Mouse (Mus musculus): Measurements from ENCODE around the gene BC107364. TPM values are rescaled to one million over a fixed set of nuclear protein-coding genes. Genes with fewer than 3 reads are reported as not detected.
"Not testable (repeated sequence)": the region's sequence is repeated elsewhere in the genome, so short reads cannot be mapped to it uniquely, and the experiment has no call there.

The BC107364 gene
- total and polyA plus RNA-seq, 3 experiments = 0.17 TPM; not detected in 2

DNA sequence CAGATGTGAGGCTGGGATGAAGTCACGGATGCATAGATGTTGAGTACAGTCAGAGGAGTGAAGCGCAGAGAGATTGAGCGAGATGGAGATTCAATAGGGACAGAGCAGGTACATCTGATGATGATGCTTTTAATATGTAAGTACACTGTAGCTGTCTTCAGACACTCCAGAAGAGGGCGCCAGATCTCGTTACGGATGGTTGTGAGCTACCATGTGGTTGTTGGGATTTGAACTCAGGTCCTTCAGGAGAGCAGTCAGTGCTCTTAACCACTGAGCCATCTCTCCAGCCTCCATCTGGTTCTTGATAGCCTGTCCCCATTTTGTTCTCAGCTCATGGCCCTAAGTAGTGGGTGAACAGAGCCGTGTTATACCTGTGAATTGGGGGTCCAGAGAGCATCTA, 30.9 kb upstream of the BC107364 start:
- H3K27me3 ChIP-seq (ENCODE audit: control insufficient read depth in 1 of 2, insufficient read depth in 2 of 2, low read length in 2 of 2) = not testable (repeated sequence)

GRCm38 (mm10) chr3:96482451-96482850, 30.3 kb upstream of the BC107364 start:
- Histone ChIP-seq H3K4me1 (ENCODE audit: control insufficient read depth in 1 of 2, insufficient read depth in 2 of 2, low read length in 2 of 2) (peaks cover 0 to 17% of the 10 kb centered on the region in 2 experiments), H3K27ac (ENCODE audit: control insufficient read depth, low read depth, low read length) (no peak overlapping the region), H3K79me2 (ENCODE audit: control insufficient read depth, insufficient read depth, low read length, poor library complexity) (no peaks in the 10 kb centered on the region), H3K9me3 (replicated peaks; ENCODE audit: insufficient read depth, low read length) (no peaks in the 10 kb centered on the region), H3K9ac (ENCODE audit: control insufficient read depth, low read depth, low read length, poor library complexity, severe bottlenecking) (no peak overlapping the region), H3K36me3 (ENCODE audit: control insufficient read depth in 1 of 2, insufficient read depth in 2 of 2, low read length in 2 of 2) (peaks cover 0 to 17% of the 10 kb centered on the region in 2 experiments; a peak in 2 of 4 replicates), H3K4me3 (ENCODE audit: control insufficient read depth in 1 of 2, insufficient read depth in 1 of 2, low read depth in 2 of 2, low read length in 2 of 2) (no peak overlapping the region), H3K27me3 (ENCODE audit: control insufficient read depth in 1 of 2, insufficient read depth in 2 of 2, low read length in 2 of 2) (no peaks in the 10 kb centered on the region)
- DNase-seq (ENCODE audit: low read depth, low spot score) = no peak
- no peak for TF ChIP-seq TBP (IDR thresholded peaks at IDR 0.05; ENCODE audit: low read depth, low read length)
- TF ChIP-seq ZNF384 (IDR thresholded peaks at IDR 0.05; ENCODE audit: low read depth, low read length) = no peak
- no peak for TF ChIP-seq SMC3 (IDR thresholded peaks at IDR 0.05; ENCODE audit: low read depth, low read length)
- TF ChIP-seq ZMIZ1 (IDR thresholded peaks at IDR 0.05; ENCODE audit: low read depth, low read length) = 0 out of 2 replicates have a peak, but pooled peaks have one; percentile 5
- TF ChIP-seq E2F4 (IDR thresholded peaks at IDR 0.05; ENCODE audit: borderline replicate concordance, low read depth, low read length) = no peak

More for the DNA sequence above, 30.9 kb upstream of the BC107364 start:
- TF ChIP-seq BHLHE40 (IDR thresholded peaks at IDR 0.05; ENCODE audit: borderline replicate concordance, low read depth, low read length) (0 out of 2 replicates have a peak, but pooled peaks have one; percentile 20), SIN3A (IDR thresholded peaks at IDR 0.05; ENCODE audit: low read length) (peak; percentile 52; the same call in 1 of the 2 replicates), SMC3 (IDR thresholded peaks at IDR 0.05; ENCODE audit: low read depth, low read length) (peak; percentile 38; the same call in 1 of the 2 replicates), HCFC1 (IDR thresholded peaks at IDR 0.05; ENCODE audit: low read depth, low read length) (peak; percentile 28; the same call in 1 of the 2 replicates), RCOR1 (IDR thresholded peaks at IDR 0.05; ENCODE audit: low read depth, low read length) (0 out of 2 replicates have a peak, but pooled peaks have one; percentile 19), MYC (IDR thresholded peaks at IDR 0.05; ENCODE audit: low read depth, low read length) (peak; percentile 76), MXI1 (IDR thresholded peaks at IDR 0.05; ENCODE audit: low read depth, low read length) (0 out of 2 replicates have a peak, but pooled peaks have one; percentile 30), ZKSCAN1 (IDR thresholded peaks at IDR 0.05; ENCODE audit: low read depth, low read length) (0 out of 2 replicates have a peak, but pooled peaks have one; percentile 13), CTCF (IDR thresholded peaks at IDR 0.05 in 2 of 3, conservative IDR thresholded peaks at IDR 0.05 in 1 of 3; ENCODE audit: control insufficient read depth in 1 of 3, insufficient read depth in 1 of 3, low read depth in 2 of 3, low read length in 3 of 3, poor library complexity in 1 of 3, severe bottlenecking in 1 of 3) (peak; percentile 39 to 88 (median 61)), POLR2AphosphoS2 (IDR thresholded peaks at IDR 0.05; ENCODE audit: low read length) (peak; percentile 40; the same call in 1 of the 2 replicates), ZC3H11A (IDR thresholded peaks at IDR 0.05; ENCODE audit: low read depth, low read length) (peak; percentile 32), MAFK (IDR thresholded peaks at IDR 0.05; ENCODE audit: borderline replicate concordance, low read depth, low read length) (peak; percentile 42; the same call in 1 of the 2 replicates), TBP (IDR thresholded peaks at IDR 0.05; ENCODE audit: low read depth, low read length) (peak; percentile 94), TCF12 (IDR thresholded peaks at IDR 0.05; ENCODE audit: low read depth, low read length) (0 out of 2 replicates have a peak, but pooled peaks have one; percentile 35), MAX (IDR thresholded peaks at IDR 0.05; ENCODE audit: low read length) (0 out of 2 replicates have a peak, but pooled peaks have one; percentile 27), CHD1 (IDR thresholded peaks at IDR 0.05; ENCODE audit: low read depth, low read length) (0 out of 2 replicates have a peak, but pooled peaks have one; percentile 57), RAD21 (IDR thresholded peaks at IDR 0.05; ENCODE audit: low read depth, low read length) (peak; percentile 18), JUND (IDR thresholded peaks at IDR 0.05; ENCODE audit: low read depth, low read length) (0 out of 2 replicates have a peak, but pooled peaks have one; percentile 37), USF1 (IDR thresholded peaks at IDR 0.05; ENCODE audit: low read depth, low read length) (0 out of 2 replicates have a peak, but pooled peaks have one; percentile 12)
- DNase-seq (ENCODE audit: low read depth, low spot score) = peak; percentile 65
- not testable (repeated sequence) for H3K27ac ChIP-seq (ENCODE audit: control insufficient read depth, low read depth, low read length); H3K79me2 ChIP-seq (ENCODE audit: control insufficient read depth, insufficient read depth, low read length, poor library complexity); H3K4me3 ChIP-seq (ENCODE audit: control insufficient read depth in 1 of 2, insufficient read depth in 1 of 2, low read depth in 2 of 2, low read length in 2 of 2); H3K9ac ChIP-seq (ENCODE audit: control insufficient read depth, low read depth, low read length, poor library complexity, severe bottlenecking); H3K9me3 ChIP-seq (replicated peaks; ENCODE audit: insufficient read depth, low read length)
- Histone ChIP-seq H3K4me1 (ENCODE audit: control insufficient read depth in 1 of 2, insufficient read depth in 2 of 2, low read length in 2 of 2) (peaks cover 0 to 11% of the 10 kb centered on the region in 2 experiments; a peak in 3 of 4 replicates), H3K36me3 (ENCODE audit: control insufficient read depth in 1 of 2, insufficient read depth in 2 of 2, low read length in 2 of 2) (peaks cover 0 to 16% of the 10 kb centered on the region in 2 experiments; a peak in 2 of 4 replicates)

Data from MEL (cell line).